Mouse (Mus musculus) midbrain, embryonic 12.5 days (tissue): Measurements from ENCODE around the gene Abhd18. TPM values are rescaled to one million over a fixed set of nuclear protein-coding genes. Genes with fewer than 3 reads are reported as not detected.
"Not testable (repeated sequence)": the region's sequence is repeated elsewhere in the genome, so short reads cannot be mapped to it uniquely, and the experiment has no call there.

Experiments
- ATAC-seq: fragments of 200-750 bp; cut with Nextera tagmentation; 2 replicates; pipeline ENCODE4 v1.8.0; 2017; ENCODE audit warnings: low read depth, moderate TSS enrichment, moderate library complexity; ENCODE audit not compliant: low FRiP score
- H3K27ac ChIP-seq: fragments of 300-500 bp; sonication (generic); replicated peaks from 2 replicates; pipeline ENCODE4 v1.5.1; 2016; ENCODE audit warnings: mild to moderate bottlenecking
- H3K27me3 ChIP-seq: fragments of 300-500 bp; sonication (generic); 2 replicates; pipeline ENCODE4 v1.6.1; 2016; ENCODE audit warnings: mild to moderate bottlenecking
- H3K36me3 ChIP-seq: fragments of 300-500 bp; sonication (generic); 2 replicates; pipeline ENCODE4 v1.6.1; 2016
- H3K4me1 ChIP-seq: fragments of 300-500 bp; sonication (generic); 2 replicates; pipeline ENCODE4 v1.6.1; 2016
- H3K4me2 ChIP-seq: fragments of 300-500 bp; sonication (generic); replicated peaks from 2 replicates; pipeline ENCODE4 v1.6.1; 2016; ENCODE audit warnings: mild to moderate bottlenecking, moderate library complexity
- H3K4me3 ChIP-seq: fragments of 300-500 bp; sonication (generic); 2 replicates; pipeline ENCODE4 v1.5.1; 2016; ENCODE audit warnings: mild to moderate bottlenecking
- H3K9ac ChIP-seq: fragments of 300-500 bp; sonication (generic); replicated peaks from 2 replicates; pipeline ENCODE4 v1.6.1; 2016; ENCODE audit warnings: mild to moderate bottlenecking, moderate library complexity
- H3K9me3 ChIP-seq: fragments of 300-500 bp; sonication (generic); 2 replicates; pipeline ENCODE4 v1.6.1; 2016; ENCODE audit warnings: mild to moderate bottlenecking
- WGBS: fragments of 180-500 bp; shearing (Covaris S2); methylation state at CpG from one replicate; pipeline ENCODE4 v1.1.7; 2016; 5-methylcytosine and 5-hydroxymethylcytosine counted together
- polyA plus RNA-seq: library from polyadenylated mRNA; unstranded; fragments of >200 nt; fragmentation: Nextera tagmentation; extraction: Ambion mirVana; gene quantifications from 2 replicates; pipeline ENCODE4 v1.2.1, GENCODE M21; 2016

Abhd18 gene
- polyA plus RNA-seq, 1 experiment from 2014 or later: 13.8 TPM

- not testable (repeated sequence) for H3K9ac ChIP-seq, H3K27me3 ChIP-seq, ATAC-seq, H3K4me2 ChIP-seq, H3K27ac ChIP-seq, H3K36me3 ChIP-seq, H3K4me1 ChIP-seq, H3K9me3 ChIP-seq, H3K4me3 ChIP-seq
- 95% methylated on average over 2 of the region's 2 CpGs for WGBS
Measured at GRCm38 (mm10) chr3:40847936-40848335, 1.2 kb downstream of the Abhd18 start.

- H3K27ac ChIP-seq, H3K27me3 ChIP-seq, H3K9ac ChIP-seq, H3K4me2 ChIP-seq, ATAC-seq, H3K9me3 ChIP-seq, H3K4me3 ChIP-seq, H3K4me1 ChIP-seq, H3K36me3 ChIP-seq: not testable (repeated sequence)
- 86% methylated on average over 3 of the region's 3 CpGs for WGBS
Measured at GRCm38 (mm10) chr3:40853123-40853738, 6.5 kb downstream of the Abhd18 start.

GRCm38 (mm10) chr3:40893816-40894258 is 47.1 kb downstream of the Abhd18 start:
- WGBS: 0% methylated on average over 38 of the region's 38 CpGs
- Histone ChIP-seq H3K4me3 (peak overlapping the region; percentile 48), H3K9ac (peak overlapping the region; percentile 59), H3K27ac (peak overlapping the region; percentile 61), H3K4me2 (peak overlapping the region; percentile 73)
- not testable (repeated sequence) for H3K27me3 ChIP-seq, H3K4me1 ChIP-seq, H3K9me3 ChIP-seq, H3K36me3 ChIP-seq
- peak; percentile 99 for ATAC-seq

GRCm38 (mm10) chr3:40894336-40894735 is 47.6 kb downstream of the Abhd18 start:
- peak overlapping the region; percentile 73 for H3K4me2 ChIP-seq
- H3K27ac ChIP-seq, H3K4me1 ChIP-seq, ATAC-seq, H3K9me3 ChIP-seq, H3K36me3 ChIP-seq, H3K27me3 ChIP-seq: not testable (repeated sequence)
- H3K4me3 ChIP-seq: peak overlapping the region; percentile 48
- H3K9ac ChIP-seq: peak overlapping the region; percentile 55
- WGBS: 2% methylated on average over 18 of the region's 24 CpGs

- not testable (repeated sequence) for H3K36me3 ChIP-seq, ATAC-seq
Measured at GRCm38 (mm10) chr3:40902443-40902842, 55.7 kb downstream of the Abhd18 start, which contains the start of gene 1700034I23Rik. Gene 1700034I23Rik (minus strand): TSS chr3:40902543.

GRCm38 (mm10) chr3:40938189-40938588 is 91.4 kb downstream of the Abhd18 start:
- H3K4me1 ChIP-seq: no peaks in the 10 kb centered on the region
- no peak overlapping the region for H3K9ac ChIP-seq
- H3K4me2 ChIP-seq: no peak overlapping the region
- peaks cover 12% of the 10 kb centered on the region for H3K36me3 ChIP-seq
- no peaks in the 10 kb centered on the region for H3K9me3 ChIP-seq
- no peak overlapping the region for H3K27ac ChIP-seq
- no peak overlapping the region for H3K4me3 ChIP-seq
- 89% methylated on average over 5 of the region's 5 CpGs for WGBS
- H3K27me3 ChIP-seq: no peaks in the 10 kb centered on the region
- ATAC-seq: no peak

More at GRCm38 (mm10) chr3:40902443-40902842, 55.7 kb downstream of the Abhd18 start, which contains the start of gene 1700034I23Rik:
- H3K9me3 ChIP-seq, H3K27me3 ChIP-seq, H3K9ac ChIP-seq, H3K27ac ChIP-seq, H3K4me2 ChIP-seq, H3K4me3 ChIP-seq, H3K4me1 ChIP-seq: not testable (repeated sequence)
- WGBS: 96% methylated on average over 7 of the region's 10 CpGs

- ATAC-seq: no peak
- no peak overlapping the region for H3K9ac ChIP-seq
- H3K4me2 ChIP-seq: no peak overlapping the region
- H3K27ac ChIP-seq: no peak overlapping the region
- H3K4me3 ChIP-seq: no peak overlapping the region
- WGBS: 90% methylated on average over 4 of the region's 4 CpGs
- H3K36me3 ChIP-seq: peaks cover 8% of the 10 kb centered on the region
- H3K27me3 ChIP-seq: no peaks in the 10 kb centered on the region
- no peaks in the 10 kb centered on the region for H3K9me3 ChIP-seq
- no peaks in the 10 kb centered on the region for H3K4me1 ChIP-seq
Measured at GRCm38 (mm10) chr3:40938592-40938991, 91.8 kb downstream of the Abhd18 start.

GRCm38 (mm10) chr3:40939019-40939418 is 92.2 kb downstream of the Abhd18 start:
- Histone ChIP-seq H3K9ac (no peak overlapping the region), H3K9me3 (no peaks in the 10 kb centered on the region), H3K27ac (no peak overlapping the region), H3K36me3 (peaks cover 4% of the 10 kb centered on the region), H3K4me1 (no peaks in the 10 kb centered on the region), H3K27me3 (no peaks in the 10 kb centered on the region), H3K4me3 (no peak overlapping the region), H3K4me2 (no peak overlapping the region)
- no peak for ATAC-seq

- peak within 1 kb of the TSS; percentile 81 for H3K9ac ChIP-seq
- H3K9me3 ChIP-seq: no peaks in the 10 kb centered on the region
- H3K27me3 ChIP-seq: peaks cover 29% of the 10 kb centered on the region
- peak; percentile 97 for ATAC-seq
- peaks cover 7% of the 10 kb centered on the region for H3K4me1 ChIP-seq
- H3K4me3 ChIP-seq: peak within 1 kb of the TSS; percentile 84
- peak within 1 kb of the TSS; percentile 81 for H3K27ac ChIP-seq
- H3K36me3 ChIP-seq: no peaks in the 10 kb centered on the region
- H3K4me2 ChIP-seq: peak within 1 kb of the TSS; percentile 97
- WGBS: under 1% methylated on average over 53 of the region's 66 CpGs
Measured at GRCm38 (mm10) chr3:40949170-40949902, 102.6 kb downstream of the Abhd18 start, which contains the start of gene Larp1b. Gene Larp1b (plus strand): TSS chr3:40949828.

- H3K4me1 ChIP-seq: peaks cover 7% of the 10 kb centered on the region
- H3K4me2 ChIP-seq: peak overlapping the region; percentile 97
- peak overlapping the region; percentile 81 for H3K9ac ChIP-seq
- H3K27me3 ChIP-seq: peaks cover 29% of the 10 kb centered on the region
- ATAC-seq: no peak; the same call in 1 of the 2 replicates
- H3K36me3 ChIP-seq: no peaks in the 10 kb centered on the region
- peak overlapping the region; percentile 84 for H3K4me3 ChIP-seq
- no peaks in the 10 kb centered on the region for H3K9me3 ChIP-seq
- peak overlapping the region; percentile 81 for H3K27ac ChIP-seq
- WGBS: under 1% methylated on average over 80 of the region's 118 CpGs
Measured at GRCm38 (mm10) chr3:40949903-40950600, 103.3 kb downstream of the Abhd18 start.

- 0 out of 2 replicates have a peak, but pooled peaks have one; percentile 0 for ATAC-seq
- H3K9ac ChIP-seq: peak overlapping the region; percentile 81
- peak overlapping the region; percentile 84 for H3K4me3 ChIP-seq
- H3K9me3 ChIP-seq: no peaks in the 10 kb centered on the region
- peaks cover 29% of the 10 kb centered on the region for H3K27me3 ChIP-seq
- peak overlapping the region; percentile 81; the same call in 1 of the 2 replicates for H3K27ac ChIP-seq
- under 1% methylated on average over 43 of the region's 43 CpGs for WGBS
- H3K36me3 ChIP-seq: no peaks in the 10 kb centered on the region
- peaks cover 7% of the 10 kb centered on the region for H3K4me1 ChIP-seq
- peak overlapping the region; percentile 97 for H3K4me2 ChIP-seq
Measured at GRCm38 (mm10) chr3:40950601-40951201, 103.9 kb downstream of the Abhd18 start.
